Mouse (Mus musculus): ENCODE results near the gene Lzts3. TPM values are rescaled to one million over a fixed set of nuclear protein-coding genes. Genes with fewer than 3 reads are reported as not detected.

Lzts3 gene
- polyA plus RNA-seq, 1 experiment from 2014 or later: 1.6 TPM

- no peaks in the 10 kb centered on the region for H3K9me3 ChIP-seq (ENCODE audit: control insufficient read depth, low read length)
- no peak overlapping the region for H3K4me2 ChIP-seq (replicated peaks; ENCODE audit: low read depth, low read length)
- no peak overlapping the region for H3K27ac ChIP-seq (ENCODE audit: low read depth, low read length)
- H3K4me1 ChIP-seq (replicated peaks; ENCODE audit: control insufficient read depth, insufficient read depth, low read length): peaks cover 5% of the 10 kb centered on the region; the same call in 1 of the 2 replicates
- no peak overlapping the region for H3K4me3 ChIP-seq (ENCODE audit: low read depth, low read length)
- 84% methylated on average over 10 of the region's 10 CpGs for WGBS
- ATAC-seq (ENCODE audit: low FRiP score) (no peak), DNase-seq (ENCODE audit: low spot score) (no peak)
- no peak overlapping the region for H3K9ac ChIP-seq (ENCODE audit: low read depth, low read length)
- H3K36me3 ChIP-seq (ENCODE audit: control insufficient read depth, insufficient read depth, low read length): no peaks in the 10 kb centered on the region
- H3K27me3 ChIP-seq (ENCODE audit: control insufficient read depth, insufficient read depth, low read length): peaks cover 40% of the 10 kb centered on the region
These were observed 58.6 kb downstream of the Lzts3 start for GRCm38 (mm10) chr2:130583902-130584560.

Other genes starting within 250 kb of the Lzts3 start
- gene Cpxm1, start 245.2 kb downstream of the Lzts3 start, polyA plus RNA-seq (2014; fragmentation: Nextera tagmentation; extraction: Ambion mirVana): 31.8 and 32.1 TPM in 2 replicates
- not detected in 2 replicates for gene Gm28372, start 237.6 kb downstream of the Lzts3 start, polyA plus RNA-seq (2014; fragmentation: Nextera tagmentation; extraction: Ambion mirVana)
- not detected in 2 replicates for gene 1700020A23Rik, start 237.5 kb downstream of the Lzts3 start, polyA plus RNA-seq (2014; fragmentation: Nextera tagmentation; extraction: Ambion mirVana)
- gene Tmem239, start 236.3 kb downstream of the Lzts3 start, polyA plus RNA-seq (2014; fragmentation: Nextera tagmentation; extraction: Ambion mirVana): not detected in 2 replicates
- 70.2 and 78.5 TPM in 2 replicates for gene Vps16, start 218.5 kb downstream of the Lzts3 start, polyA plus RNA-seq (2014; fragmentation: Nextera tagmentation; extraction: Ambion mirVana)
- 8.1 and 10.3 TPM in 2 replicates for gene Pced1a, start 218.1 kb downstream of the Lzts3 start, polyA plus RNA-seq (2014; fragmentation: Nextera tagmentation; extraction: Ambion mirVana)
- gene Ptpra, start 192.5 kb downstream of the Lzts3 start, polyA plus RNA-seq (2014; fragmentation: Nextera tagmentation; extraction: Ambion mirVana): 102 TPM in 2 replicates
- gene Mrps26, start 79.1 kb downstream of the Lzts3 start, polyA plus RNA-seq (2014; fragmentation: Nextera tagmentation; extraction: Ambion mirVana): 77.4 and 86.5 TPM in 2 replicates
- gene Oxt, start 66.6 kb downstream of the Lzts3 start, polyA plus RNA-seq (2014; fragmentation: Nextera tagmentation; extraction: Ambion mirVana): not detected in 2 replicates
- not detected in 2 replicates for gene Avp, start 60.2 kb downstream of the Lzts3 start, polyA plus RNA-seq (2014; fragmentation: Nextera tagmentation; extraction: Ambion mirVana)
- 20.2 and 22.0 TPM in 2 replicates for gene Fastkd5, start 12.8 kb downstream of the Lzts3 start, polyA plus RNA-seq (2014; fragmentation: Nextera tagmentation; extraction: Ambion mirVana)
- 16.3 and 17.3 TPM in 2 replicates for gene Ubox5, start 12.8 kb downstream of the Lzts3 start, polyA plus RNA-seq (2014; fragmentation: Nextera tagmentation; extraction: Ambion mirVana)
- 50.2 and 57.7 TPM in 2 replicates for gene Ddrgk1, start 21.9 kb upstream of the Lzts3 start, polyA plus RNA-seq (2014; fragmentation: Nextera tagmentation; extraction: Ambion mirVana)
- gene Itpa, start 24.8 kb upstream of the Lzts3 start, polyA plus RNA-seq (2014; fragmentation: Nextera tagmentation; extraction: Ambion mirVana): 132 and 137 TPM in 2 replicates
- gene Slc4a11, start 54.7 kb upstream of the Lzts3 start, polyA plus RNA-seq (2014; fragmentation: Nextera tagmentation; extraction: Ambion mirVana): 0.15 and 0.39 TPM in 2 replicates

All from hindbrain, embryonic 11.5 days (tissue).